Mouse (Mus musculus) thymus, postnatal 14 days (tissue): ENCODE measurements at regions not wholly inside any gene's neighbourhood (a gene's known extent, or its start where the extent isn't known, plus 50 kb on each side); places are given as distances from the start of the nearest gene placed in this dataset.

Source experiments
- DNase-seq: peaks from one replicate; pipeline ENCODE4 v3.0.0; 2021

GRCm38 (mm10) chr4:30776816-30777442, 1187.0 kb upstream of the Map3k7 start:
- no peak for DNase-seq

GRCm38 (mm10) chr4:30781649-30782048, 1182.2 kb upstream of the Map3k7 start:
- no peak for DNase-seq

- no peak for DNase-seq
Measured at GRCm38 (mm10) chr4:30789976-30790657, 1173.8 kb upstream of the Map3k7 start.

GRCm38 (mm10) chr4:30809798-30810197, 1154.1 kb upstream of the Map3k7 start:
- DNase-seq: no peak

- no peak for DNase-seq
Measured at GRCm38 (mm10) chr4:30855361-30856056, 1108.4 kb upstream of the Map3k7 start.

- DNase-seq: no peak
Measured at GRCm38 (mm10) chr4:30904966-30905365, 1058.9 kb upstream of the Map3k7 start.

GRCm38 (mm10) chr4:30922944-30923343, 1041.0 kb upstream of the Map3k7 start:
- DNase-seq: no peak

- no peak for DNase-seq
Measured at GRCm38 (mm10) chr4:30932358-30932757, 1031.5 kb upstream of the Map3k7 start.

GRCm38 (mm10) chr4:30933030-30933987, 1030.6 kb upstream of the Map3k7 start:
- no peak for DNase-seq

GRCm38 (mm10) chr4:30983611-30984010, 980.3 kb upstream of the Map3k7 start:
- no peak for DNase-seq

GRCm38 (mm10) chr4:31012006-31012405, 951.9 kb upstream of the Map3k7 start:
- DNase-seq: no peak

- DNase-seq: no peak
Measured at GRCm38 (mm10) chr4:31052077-31052677, 911.7 kb upstream of the Map3k7 start.

GRCm38 (mm10) chr4:31076236-31076635, 887.7 kb upstream of the Map3k7 start:
- no peak for DNase-seq

- no peak for DNase-seq
Measured at GRCm38 (mm10) chr4:31121586-31121985, 842.3 kb upstream of the Map3k7 start.

- no peak for DNase-seq
Measured at GRCm38 (mm10) chr4:31143166-31143565, 820.7 kb upstream of the Map3k7 start.

- no peak for DNase-seq
Measured at GRCm38 (mm10) chr4:31167431-31167830, 796.5 kb upstream of the Map3k7 start.

- DNase-seq: no peak
Measured at GRCm38 (mm10) chr4:31168357-31168756, 795.5 kb upstream of the Map3k7 start.

GRCm38 (mm10) chr4:31171190-31171589, 792.7 kb upstream of the Map3k7 start:
- DNase-seq: no peak

GRCm38 (mm10) chr4:31197852-31198251, 766.0 kb upstream of the Map3k7 start:
- DNase-seq: no peak

- DNase-seq: no peak
Measured at GRCm38 (mm10) chr4:31203286-31203685, 760.6 kb upstream of the Map3k7 start.

- DNase-seq: no peak
Measured at GRCm38 (mm10) chr4:31205332-31205970, 758.4 kb upstream of the Map3k7 start.

- no peak for DNase-seq
Measured at GRCm38 (mm10) chr4:31225741-31226140, 738.2 kb upstream of the Map3k7 start.
